Mouse (Mus musculus) thymus, postnatal 14 days (tissue): ENCODE measurements around the gene Gm6401.
"Not testable (repeated sequence)": the region's sequence is repeated elsewhere in the genome, so short reads cannot be mapped to it uniquely, and the experiment has no call there.

Experiments used
- DNase-seq: peaks from one replicate; pipeline ENCODE4 v3.0.0; 2021

The Gm6401 gene

GRCm38 (mm10) chr14:41967827-41968226 lies at the start of gene Gm6401:
Gene Gm6401 (minus strand): TSS chr14:41967927.
- DNase-seq, result not testable (repeated sequence)

- DNase-seq, result not testable (repeated sequence)
Measured at GRCm38 (mm10) chr14:41983225-41983624, 15.5 kb upstream of the Gm6401 start, which contains the start of gene Gm3543. Gene Gm3543 (minus strand): TSS chr14:41983325.

- not testable (repeated sequence) for DNase-seq
Measured at GRCm38 (mm10) chr14:41968596-41968995, 869 bp upstream of the Gm6401 start.

GRCm38 (mm10) chr14:41964095-41964494 lies 3.6 kb downstream of the Gm6401 start:
- DNase-seq, result not testable (repeated sequence)

- not testable (repeated sequence) for DNase-seq
Measured at GRCm38 (mm10) chr14:41943695-41944094, 24.0 kb downstream of the Gm6401 start, which contains the start of gene 1700024B05Rik. Gene 1700024B05Rik (plus strand): TSS chr14:41943995.

- DNase-seq, result not testable (repeated sequence)
Measured at GRCm38 (mm10) chr14:41924649-41925048, 43.1 kb downstream of the Gm6401 start, which contains the start of gene 1700049E17Rik1. Gene 1700049E17Rik1 (plus strand): TSS chr14:41924949.
